Mouse (Mus musculus): ENCODE results near the gene Zfp341.

- TF ChIP-seq EP300 (IDR thresholded peaks at IDR 0.05; ENCODE audit: insufficient read depth, low read depth, low read length), result no peak
- TF ChIP-seq CTCF (IDR thresholded peaks at IDR 0.05; ENCODE audit: low read depth, low read length), result no peak
- TF ChIP-seq POLR2A (IDR thresholded peaks at IDR 0.05; ENCODE audit: insufficient read depth, low read length), result no peak
These were observed 64.6 kb downstream of the Zfp341 start for GRCm38 (mm10) chr2:154677651-154678139.

Measured in ES-Bruce4 (cell line).